ENCODE assay signal across 14 mouse cellular contexts in the genomic region with DNA sequence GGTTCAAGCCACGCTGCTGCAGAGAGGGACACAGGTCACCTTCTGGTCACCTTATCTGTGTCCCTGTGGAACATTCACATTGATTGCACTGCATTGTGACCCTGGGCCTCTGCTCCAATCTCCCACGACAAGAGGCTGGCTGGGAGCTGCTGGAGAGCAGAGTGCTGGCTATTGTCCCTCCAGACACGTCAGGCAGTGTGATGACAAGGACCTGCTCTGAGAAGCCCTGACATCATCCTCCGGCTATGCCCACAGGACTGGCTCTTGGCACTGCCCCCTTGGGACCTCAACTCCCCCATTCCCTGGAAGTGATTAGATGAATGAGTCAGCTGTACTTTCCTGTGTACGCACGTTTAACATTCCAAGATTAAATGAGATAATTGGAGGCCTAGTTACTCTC. TPM values are rescaled to one million over a fixed set of nuclear protein-coding genes. Genes with fewer than 3 reads are reported as not detected.
A peak's percentile ranks its signal among the peaks of the same experiment; 100 is the strongest.
DNase-seq lines count a peak whose midpoint lies in the region; ATAC-seq and TF ChIP-seq lines count a peak whose summit lies in the region.
"Had no signal": no experiment of that assay in that cellular context is flagged by ENCODE, and none has a peak within 500 bp of the region (broad histone marks: within the 10 kb centered on the region; RNA-seq: fewer than 3 reads in every experiment).

No protein-coding gene starts in this region.

- WGBS in lung, postnatal 0 days = 42% methylated on average over 6 of the region's 6 CpGs
- 57% methylated on average over 6 of the region's 6 CpGs for WGBS in hindbrain, postnatal 0 days

- intact Hi-C loops in heart, postnatal 10 days (cut with DNase I) = loop anchor here (5.0 kb wide), 3 partner anchors 93 to 458 kb away; no protein-coding TSS in a partner anchor

- no peak for TF ChIP-seq EP300 in lung, postnatal 0 days (IDR thresholded peaks at IDR 0.05)

- no peaks in the 10 kb centered on the region; the same call in 1 of the 2 replicates for H3K4me1 ChIP-seq in lung, postnatal 0 days (ENCODE audit: insufficient read depth, low read depth, low read length)
- no peaks in the 10 kb centered on the region for H3K4me1 ChIP-seq in hindbrain, postnatal 0 days (ENCODE audit: insufficient read depth, low read length)
- H3K4me1 ChIP-seq: embryonic facial prominence, embryonic 13.5 days; megakaryocyte, embryonic 14.5 days had no signal

- no peak overlapping the region for H3K9ac ChIP-seq in lung, postnatal 0 days (replicated peaks; ENCODE audit: low read depth)
- H3K9ac ChIP-seq in hindbrain, postnatal 0 days (replicated peaks; ENCODE audit: low read length) = no peak overlapping the region
- H3K9ac ChIP-seq: embryonic facial prominence, embryonic 13.5 days had no signal

- DNase-seq in lung, postnatal 0 days (ENCODE audit: low spot score) = no peak
- DNase-seq in lung, postnatal 36 days = no peak
- peak; percentile 99 for DNase-seq in heart, adult 11 months
- DNase-seq in heart, postnatal 10 days = peak; percentile 87 to 93
- DNase-seq in B cell, adult 2 months = no peak
- DNase-seq in spleen, adult 12 weeks (ENCODE audit: low spot score) = no peak
- DNase-seq in hindbrain, postnatal 0 days (ENCODE audit: low spot score) = no peak
- DNase-seq: cerebellum, adult 18-20 months; kidney, adult 18-20 months; spleen, adult 18-20 months had no signal

- no peak for TF ChIP-seq CTCF in lung, postnatal 0 days (IDR thresholded peaks at IDR 0.05)
- no peak for TF ChIP-seq CTCF in hindbrain, postnatal 0 days (IDR thresholded peaks at IDR 0.05; ENCODE audit: low read depth)

- peak; percentile 47 for ATAC-seq in lung, postnatal 0 days
- no peak for ATAC-seq in hindbrain, postnatal 0 days
- ATAC-seq: forebrain, embryonic 16.5 days had no signal

- H3K4me3 ChIP-seq in lung, postnatal 0 days (ENCODE audit: low read depth, low read length) = no peak overlapping the region
- no peak overlapping the region for H3K4me3 ChIP-seq in hindbrain, postnatal 0 days (ENCODE audit: low read length)
- H3K4me3 ChIP-seq: embryonic facial prominence, embryonic 13.5 days; megakaryocyte, embryonic 14.5 days had no signal

- no peaks in the 10 kb centered on the region for H3K9me3 ChIP-seq in lung, postnatal 0 days (ENCODE audit: low read length)
- H3K9me3 ChIP-seq in hindbrain, postnatal 0 days (ENCODE audit: low read length) = no peaks in the 10 kb centered on the region
- H3K9me3 ChIP-seq: embryonic facial prominence, embryonic 13.5 days; megakaryocyte, embryonic 14.5 days had no signal

- H3K27me3 ChIP-seq in lung, postnatal 0 days (replicated peaks; ENCODE audit: insufficient read depth, low read length) = no peaks in the 10 kb centered on the region
- no peaks in the 10 kb centered on the region for H3K27me3 ChIP-seq in hindbrain, postnatal 0 days (ENCODE audit: insufficient read depth, low read length)
- H3K27me3 ChIP-seq: embryonic facial prominence, embryonic 13.5 days; megakaryocyte, embryonic 14.5 days had no signal

- H3K36me3 ChIP-seq in lung, postnatal 0 days (ENCODE audit: insufficient read depth, low read length) = no peaks in the 10 kb centered on the region
- no peaks in the 10 kb centered on the region for H3K36me3 ChIP-seq in hindbrain, postnatal 0 days (ENCODE audit: insufficient read depth, low read length)
- H3K36me3 ChIP-seq: embryonic facial prominence, embryonic 13.5 days had no signal

- H3K27ac ChIP-seq in lung, postnatal 0 days (ENCODE audit: low read length) = no peak overlapping the region
- no peak overlapping the region for H3K27ac ChIP-seq in hindbrain, postnatal 0 days
- H3K27ac ChIP-seq: embryonic facial prominence, embryonic 13.5 days had no signal

- no peak overlapping the region for H3K4me2 ChIP-seq in lung, postnatal 0 days (replicated peaks; ENCODE audit: low read depth, low read length)
- no peak overlapping the region for H3K4me2 ChIP-seq in hindbrain, postnatal 0 days (ENCODE audit: low read depth, low read length)
- H3K4me2 ChIP-seq: embryonic facial prominence, embryonic 13.5 days had no signal

RNA-seq across cellular contexts. Expression of a gene that starts 46.7 kb away (rescaled TPM):
- 31.2 and 33.7 TPM in 2 replicates for polyA plus RNA-seq in lung, postnatal 0 days (2015; fragmentation: Nextera tagmentation; extraction: Ambion mirVana)
- total RNA-seq in heart, postnatal 10 days (2021) = 10 to 100 TPM; 18.3 to 21.0 TPM
- 40.7 and 43.1 TPM in 2 replicates for total RNA-seq in hindbrain, postnatal 0 days (2014; rRNA removed)
- polyA plus RNA-seq in hindbrain, postnatal 0 days (2015; fragmentation: Nextera tagmentation; extraction: Ambion mirVana) = 21.3 and 23.0 TPM in 2 replicates

RNA-seq across cellular contexts. Expression of a gene that starts 49.8 kb away (rescaled TPM):
- 0.29 and 0.32 TPM in 2 replicates for polyA plus RNA-seq in lung, postnatal 0 days (2015; fragmentation: Nextera tagmentation; extraction: Ambion mirVana)
- total RNA-seq in heart, postnatal 10 days (2021) = under 1 TPM; 0.32 to 0.41 TPM
- 0.94 and 3.2 TPM in 2 replicates for total RNA-seq in hindbrain, postnatal 0 days (2014; rRNA removed)
- 0.39 and 0.59 TPM in 2 replicates for polyA plus RNA-seq in hindbrain, postnatal 0 days (2015; fragmentation: Nextera tagmentation; extraction: Ambion mirVana)
- polyA plus RNA-seq: embryonic facial prominence, embryonic 13.5 days; forebrain, embryonic 16.5 days; liver, adult 2 months had no signal

Comparison
In these comparisons a context has a peak if more than half of its experiments do, and no peak if none do; other contexts are left out.
1. DNase-seq: peak in heart, adult 11 months (single experiment) and heart, postnatal 10 days (2 of 2); none in lung, postnatal 0 days (single experiment), lung, postnatal 36 days (single experiment), B cell, adult 2 months (0 of 2), spleen, adult 12 weeks (single experiment) and hindbrain, postnatal 0 days (single experiment).